Mouse (Mus musculus) hindbrain, embryonic 14.5 days (tissue): Measurements from ENCODE around the gene Ddx39. TPM values are rescaled to one million over a fixed set of nuclear protein-coding genes. Genes with fewer than 3 reads are reported as not detected.

Source experiments
- ATAC-seq: fragments of 200-750 bp; cut with Nextera tagmentation; 2 replicates; pipeline ENCODE4 v1.8.0; 2017; ENCODE audit warnings: moderate number of reproducible peaks, mild to moderate bottlenecking, moderate TSS enrichment, moderate library complexity; ENCODE audit not compliant: low FRiP score
- DNase-seq: peaks from one replicate; pipeline ENCODE4 v3.0.0-alpha.2; 2015; ENCODE audit warnings: low spot score
- H3K27ac ChIP-seq: fragments of 300-500 bp; sonication (generic); 2 replicates; pipeline ENCODE4 v1.5.1; 2014; ENCODE audit warnings: mild to moderate bottlenecking, moderate library complexity
- H3K27me3 ChIP-seq: fragments of 300-500 bp; sonication (generic); 2 replicates; pipeline ENCODE4 v1.6.1; 2014; ENCODE audit warnings: mild to moderate bottlenecking, low read length, mixed read lengths; ENCODE audit not compliant: control insufficient read depth, insufficient read depth
- H3K36me3 ChIP-seq: fragments of 300-500 bp; sonication (generic); replicated peaks from 2 replicates; pipeline ENCODE4 v1.6.1; 2014; ENCODE audit not compliant: control insufficient read depth, insufficient read depth
- H3K4me1 ChIP-seq: fragments of 300-500 bp; sonication (generic); replicated peaks from 2 replicates; pipeline ENCODE4 v1.6.1; 2014; ENCODE audit warnings: antibody characterized with exemption, low read length, mixed read lengths; ENCODE audit not compliant: control insufficient read depth, insufficient read depth
- H3K4me2 ChIP-seq: fragments of 300-500 bp; sonication (generic); replicated peaks from 2 replicates; pipeline ENCODE4 v1.6.1; 2014; ENCODE audit warnings: mild to moderate bottlenecking, moderate library complexity
- H3K4me3 ChIP-seq: fragments of 300-500 bp; sonication (generic); replicated peaks from 2 replicates; pipeline ENCODE4 v1.5.1; 2014; ENCODE audit warnings: mild to moderate bottlenecking, low read length
- H3K9ac ChIP-seq: fragments of 300-500 bp; sonication (generic); 2 replicates; pipeline ENCODE4 v1.6.1; 2014
- H3K9me3 ChIP-seq: fragments of 300-500 bp; sonication (generic); 2 replicates; pipeline ENCODE4 v1.6.1; 2016; ENCODE audit warnings: low read length; ENCODE audit not compliant: control insufficient read depth
- WGBS: fragments of 180-500 bp; shearing (Covaris S2); extraction: QIAGEN DNeasy Blood & Tissue Kit; methylation state at CpG from one replicate; pipeline ENCODE4 v1.1.7; 2014; 5-methylcytosine and 5-hydroxymethylcytosine counted together
- polyA plus RNA-seq: library from polyadenylated mRNA; unstranded; fragments of >200 nt; fragmentation: Nextera tagmentation; extraction: Ambion mirVana; gene quantifications from 2 replicates; pipeline ENCODE4 v1.2.1, GENCODE M21; 2014

Gene Ddx39
- polyA plus RNA-seq: 85.6 and 87.4 TPM in 2 replicates

DNA sequence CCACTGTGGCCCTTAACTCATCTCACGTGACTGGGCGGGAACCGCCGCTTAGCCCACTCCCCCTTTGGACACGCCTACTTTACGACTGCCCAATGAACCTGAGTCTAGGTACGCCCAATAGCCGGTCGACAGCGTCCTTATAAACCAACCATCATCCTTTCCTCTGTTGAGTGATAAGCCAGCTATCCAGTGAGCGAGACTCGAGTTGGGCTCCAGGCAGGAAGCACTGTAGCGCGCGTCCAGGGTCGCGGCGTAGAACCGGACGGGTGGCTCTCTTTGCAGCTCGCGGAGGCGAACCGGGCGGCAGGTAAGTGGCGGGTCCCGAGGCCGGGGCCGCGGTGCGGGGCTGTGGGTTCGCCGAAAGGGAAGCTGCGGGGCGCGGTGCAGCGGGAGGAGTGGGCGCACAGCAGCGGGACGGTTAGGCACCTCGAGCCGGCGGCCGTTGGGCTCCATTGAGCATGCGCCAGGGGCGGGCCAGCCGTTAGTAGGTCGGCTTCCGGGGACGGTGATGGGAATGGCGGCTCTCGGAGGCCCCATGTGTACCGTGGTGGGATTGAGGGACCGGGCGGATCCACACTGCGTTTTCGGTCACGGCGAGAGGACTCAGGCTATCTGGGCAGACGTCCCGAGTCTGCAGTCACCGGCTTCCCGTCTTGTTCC lies at the start of gene Ddx39:
TSS of gene Ddx39 (plus strand) at position 147 of the 660 bp plus-strand sequence.
- Histone ChIP-seq H3K9me3 (no peaks in the 10 kb centered on the region), H3K36me3 (peaks cover 11% of the 10 kb centered on the region), H3K27ac (peak within 1 kb of the TSS; percentile 89), H3K9ac (peak within 1 kb of the TSS; percentile 75), H3K4me2 (peak within 1 kb of the TSS; percentile 73), H3K27me3 (no peaks in the 10 kb centered on the region), H3K4me1 (peaks cover 11% of the 10 kb centered on the region), H3K4me3 (peak within 1 kb of the TSS; percentile 72)
- ATAC-seq (peak; percentile 100), DNase-seq (peak; percentile 96)
- WGBS: under 1% methylated on average over 61 of the region's 63 CpGs

DNA sequence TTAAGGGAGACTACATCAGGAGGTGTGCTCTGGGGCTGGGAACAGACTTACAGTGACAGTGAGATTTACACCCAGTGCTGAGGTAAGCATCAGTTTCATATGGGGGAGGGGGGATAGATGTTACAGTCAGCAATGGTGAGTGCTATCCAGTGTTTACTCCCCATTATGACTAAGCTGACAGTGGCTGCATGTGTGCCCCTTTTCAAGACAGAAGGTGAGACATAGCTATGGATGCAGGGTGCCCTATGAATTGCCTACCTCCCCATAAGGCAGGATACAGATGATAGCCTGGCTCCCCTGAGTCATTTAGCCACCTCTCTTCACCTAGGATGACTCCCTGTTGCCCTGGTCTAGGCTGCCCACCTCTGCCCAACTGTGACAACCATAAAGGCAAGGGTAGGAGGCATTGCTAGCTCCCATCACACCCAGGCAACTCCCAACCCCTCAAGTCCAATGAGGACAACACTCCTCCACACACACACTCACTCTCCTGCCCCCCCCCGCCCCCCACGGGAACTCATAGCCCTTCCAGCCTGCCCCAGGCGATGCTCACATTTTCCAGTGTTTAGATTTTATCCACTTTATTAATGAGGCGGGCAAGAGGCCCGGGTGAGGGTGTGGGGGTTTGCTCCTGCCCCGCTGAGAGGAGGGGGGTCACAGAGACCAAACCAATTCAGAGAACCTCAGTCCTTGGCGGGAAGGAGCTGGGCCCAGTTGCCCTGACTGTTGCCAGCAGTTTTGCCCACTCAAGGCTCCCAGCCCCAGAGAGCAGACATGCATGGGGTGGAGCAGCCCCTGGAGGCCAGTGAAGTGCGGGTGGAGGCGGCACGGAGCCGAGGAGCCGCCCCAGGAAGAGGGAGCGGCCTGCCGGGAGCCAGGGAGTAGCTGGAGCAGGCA lies 48.8 kb upstream of the Ddx39 start, which contains the start of gene Ptger1:
TSS of gene Ptger1 (plus strand) at position 710 of the 897 bp plus-strand sequence.
- ATAC-seq: no peak; the same call in 1 of the 2 replicates
- no peak for DNase-seq
- Histone ChIP-seq H3K9ac (no peak within 1 kb of the TSS; the same call in 1 of the 2 replicates), H3K36me3 (peaks cover 30% of the 10 kb centered on the region), H3K9me3 (no peaks in the 10 kb centered on the region), H3K27me3 (no peaks in the 10 kb centered on the region; the same call in 1 of the 2 replicates), H3K4me2 (no peak within 1 kb of the TSS), H3K4me1 (peaks cover 23% of the 10 kb centered on the region), H3K27ac (no peak within 1 kb of the TSS), H3K4me3 (no peak within 1 kb of the TSS)
- 37% methylated on average over 14 of the region's 14 CpGs for WGBS

DNA sequence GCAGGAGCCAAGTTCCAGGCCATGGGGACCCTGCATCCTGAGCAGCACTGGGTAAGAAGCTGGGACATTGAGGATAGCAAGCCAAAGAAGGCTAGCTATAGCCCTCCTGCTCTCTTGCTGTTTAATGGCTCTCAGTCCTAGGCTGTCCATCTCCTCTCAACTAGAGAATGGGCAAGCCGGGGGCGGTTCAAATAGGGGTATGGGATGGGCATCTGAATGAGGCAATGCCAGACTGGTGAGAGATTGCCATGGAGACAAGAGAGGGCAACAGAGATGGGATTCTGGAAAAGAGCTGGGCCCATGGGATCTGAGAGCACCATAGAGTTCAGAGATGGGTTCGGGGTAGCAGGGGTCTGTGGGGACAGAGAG lies 48.1 kb upstream of the Ddx39 start:
- ATAC-seq: no peak
- no peaks in the 10 kb centered on the region; the same call in 1 of the 2 replicates for H3K27me3 ChIP-seq

DNA sequence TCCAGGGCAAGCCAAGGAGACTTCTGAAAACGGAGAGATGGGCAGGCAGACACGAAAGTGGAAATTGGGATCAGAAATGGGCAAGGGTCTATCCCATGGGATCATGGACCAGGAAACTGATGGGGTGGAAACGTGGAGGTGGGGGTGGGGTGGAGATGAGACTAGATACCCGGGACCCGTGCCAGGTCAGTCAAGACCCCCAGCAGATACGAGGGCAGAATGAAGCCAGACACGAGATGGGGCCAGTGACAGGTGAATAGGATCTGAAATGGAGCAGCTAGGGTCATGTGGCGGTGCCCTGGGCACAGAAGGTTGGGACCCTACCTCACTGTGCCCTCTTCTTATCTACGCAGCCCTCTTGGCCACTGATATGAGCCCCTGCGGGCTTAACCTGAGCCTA lies 47.5 kb upstream of the Ddx39 start:
- WGBS: 83% methylated on average over 9 of the region's 10 CpGs
- Histone ChIP-seq H3K9ac (peak overlapping the region; percentile 49; the same call in 1 of the 2 replicates), H3K27me3 (no peaks in the 10 kb centered on the region; the same call in 1 of the 2 replicates), H3K4me1 (peaks cover 19% of the 10 kb centered on the region), H3K4me3 (no peak overlapping the region), H3K36me3 (peaks cover 43% of the 10 kb centered on the region), H3K4me2 (peak overlapping the region; percentile 51), H3K9me3 (no peaks in the 10 kb centered on the region), H3K27ac (no peak overlapping the region)
- ATAC-seq (no peak; the same call in 1 of the 2 replicates), DNase-seq (no peak)

More for the DNA sequence above, 48.1 kb upstream of the Ddx39 start:
- no peak overlapping the region for H3K4me3 ChIP-seq
- DNase-seq: no peak
- no peak overlapping the region for H3K9ac ChIP-seq
- H3K9me3 ChIP-seq: no peaks in the 10 kb centered on the region
- H3K27ac ChIP-seq: no peak overlapping the region
- no peak overlapping the region for H3K4me2 ChIP-seq
- H3K4me1 ChIP-seq: peaks cover 21% of the 10 kb centered on the region
- peaks cover 36% of the 10 kb centered on the region for H3K36me3 ChIP-seq
- 82% methylated on average over 3 of the region's 3 CpGs for WGBS

DNA sequence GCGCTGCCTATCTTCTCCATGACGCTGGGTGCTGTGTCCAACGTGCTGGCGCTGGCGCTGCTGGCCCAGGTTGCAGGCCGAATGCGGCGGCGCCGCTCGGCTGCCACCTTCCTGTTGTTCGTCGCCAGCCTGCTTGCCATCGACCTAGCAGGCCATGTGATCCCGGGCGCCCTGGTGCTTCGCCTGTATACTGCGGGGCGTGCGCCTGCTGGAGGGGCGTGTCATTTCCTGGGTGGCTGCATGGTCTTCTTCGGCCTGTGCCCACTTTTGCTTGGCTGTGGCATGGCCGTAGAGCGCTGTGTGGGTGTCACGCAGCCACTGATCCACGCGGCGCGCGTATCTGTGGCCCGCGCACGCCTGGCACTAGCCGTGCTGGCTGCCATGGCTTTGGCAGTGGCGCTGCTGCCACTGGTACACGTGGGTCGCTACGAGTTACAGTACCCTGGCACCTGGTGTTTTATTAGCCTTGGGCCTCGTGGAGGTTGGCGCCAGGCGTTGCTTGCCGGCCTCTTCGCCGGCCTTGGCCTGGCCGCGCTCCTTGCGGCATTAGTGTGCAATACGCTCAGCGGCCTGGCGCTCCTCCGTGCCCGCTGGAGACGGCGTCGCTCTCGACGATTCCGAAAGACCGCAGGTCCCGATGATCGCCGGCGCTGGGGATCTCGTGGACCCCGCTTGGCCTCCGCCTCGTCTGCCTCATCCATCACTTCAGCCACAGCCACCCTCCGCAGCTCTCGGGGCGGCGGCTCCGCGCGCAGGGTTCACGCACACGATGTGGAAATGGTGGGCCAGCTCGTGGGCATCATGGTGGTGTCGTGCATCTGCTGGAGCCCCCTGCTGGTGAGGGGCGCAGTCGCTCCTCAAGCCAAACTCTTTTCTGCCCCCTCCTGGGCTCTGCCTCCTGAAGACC lies 46.7 kb upstream of the Ddx39 start:
- peak; percentile 56 for ATAC-seq
- peak; percentile 77 for DNase-seq
- H3K9me3 ChIP-seq: no peaks in the 10 kb centered on the region
- peak overlapping the region; percentile 25 for H3K4me3 ChIP-seq
- H3K27ac ChIP-seq: peak overlapping the region; percentile 6; the same call in 1 of the 2 replicates
- peak overlapping the region; percentile 49 for H3K9ac ChIP-seq
- H3K4me2 ChIP-seq: peak overlapping the region; percentile 51
- H3K36me3 ChIP-seq: peaks cover 50% of the 10 kb centered on the region
- 23% methylated on average over 80 of the region's 80 CpGs for WGBS
- peaks cover 19% of the 10 kb centered on the region for H3K4me1 ChIP-seq
- H3K27me3 ChIP-seq: no peaks in the 10 kb centered on the region; the same call in 1 of the 2 replicates

DNA sequence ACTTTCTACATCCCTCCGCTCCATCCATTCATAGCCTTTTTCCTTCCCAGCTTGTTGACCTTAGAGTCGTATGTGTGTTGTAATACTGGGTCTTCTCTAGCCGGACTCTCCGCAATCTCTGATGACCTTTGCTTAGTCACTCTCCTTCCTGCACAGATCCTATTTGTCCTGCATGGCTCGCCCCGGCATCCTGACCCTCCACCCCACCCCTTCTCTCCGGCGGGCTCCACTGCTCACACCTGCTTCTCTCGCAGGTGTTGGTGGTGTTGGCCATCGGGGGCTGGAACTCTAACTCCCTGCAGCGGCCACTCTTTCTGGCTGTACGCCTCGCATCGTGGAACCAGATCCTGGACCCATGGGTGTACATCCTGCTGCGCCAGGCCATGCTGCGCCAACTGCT lies 46.0 kb upstream of the Ddx39 start:
- peak; percentile 2; the same call in 1 of the 2 replicates for ATAC-seq
- 81% methylated on average over 16 of the region's 16 CpGs for WGBS
- H3K9ac ChIP-seq: peak overlapping the region; percentile 49
- peaks cover 19% of the 10 kb centered on the region for H3K4me1 ChIP-seq
- H3K27me3 ChIP-seq: no peaks in the 10 kb centered on the region; the same call in 1 of the 2 replicates
- no peaks in the 10 kb centered on the region for H3K9me3 ChIP-seq
- DNase-seq: no peak
- H3K4me3 ChIP-seq: no peak overlapping the region
- peak overlapping the region; percentile 51; the same call in 1 of the 2 replicates for H3K4me2 ChIP-seq
- H3K27ac ChIP-seq: no peak overlapping the region
- peaks cover 50% of the 10 kb centered on the region for H3K36me3 ChIP-seq

DNA sequence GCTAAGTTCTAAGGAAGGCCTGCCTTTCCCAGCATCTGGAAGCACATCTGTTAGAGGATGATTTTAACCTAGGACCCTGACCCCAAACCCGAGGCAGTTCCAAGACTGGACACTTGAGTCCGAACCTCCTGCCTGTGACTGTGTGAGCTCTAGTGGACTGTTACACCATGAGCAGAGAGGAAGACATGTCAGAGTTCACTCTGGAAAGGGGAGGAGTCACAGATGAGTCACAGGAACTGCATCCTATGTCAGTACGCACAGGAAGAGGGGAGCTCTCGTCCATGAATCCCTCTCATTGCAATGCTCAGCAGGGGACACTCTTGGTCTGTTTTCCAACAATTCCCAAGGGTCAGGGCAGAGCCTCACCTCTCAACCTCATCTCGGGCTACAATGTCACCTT lies 42.0 kb upstream of the Ddx39 start:
- Histone ChIP-seq H3K27ac (no peak overlapping the region), H3K4me1 (peaks cover 4% of the 10 kb centered on the region), H3K36me3 (peaks cover 70% of the 10 kb centered on the region), H3K4me3 (no peak overlapping the region), H3K9me3 (no peaks in the 10 kb centered on the region), H3K27me3 (no peaks in the 10 kb centered on the region), H3K4me2 (no peak overlapping the region), H3K9ac (no peak overlapping the region)
- DNase-seq: no peak
- no peak for ATAC-seq
- WGBS: 54% methylated on average over 5 of the region's 5 CpGs

DNA sequence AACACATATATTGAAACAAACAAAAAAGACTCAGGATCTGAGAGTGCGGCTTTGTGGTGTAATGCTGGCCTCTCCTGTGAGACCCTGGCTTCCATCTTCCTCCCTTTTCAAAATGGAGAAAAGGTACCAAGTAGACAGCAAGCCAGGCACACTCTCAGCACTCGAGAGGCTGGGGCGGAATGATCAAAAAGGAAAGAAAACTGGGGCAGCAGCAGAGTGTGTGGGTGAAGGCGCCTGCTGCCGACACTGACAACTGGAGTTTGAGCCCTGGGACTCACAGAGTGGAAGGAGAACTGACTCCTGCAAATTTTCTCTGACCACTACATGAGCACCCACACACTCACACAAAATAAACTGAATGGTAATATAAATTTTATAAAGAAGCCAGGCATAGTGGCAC lies 40.5 kb upstream of the Ddx39 start:
- Histone ChIP-seq H3K27me3 (no peaks in the 10 kb centered on the region), H3K4me2 (no peak overlapping the region), H3K9ac (no peak overlapping the region), H3K4me1 (no peaks in the 10 kb centered on the region), H3K36me3 (peaks cover 85% of the 10 kb centered on the region), H3K4me3 (no peak overlapping the region), H3K27ac (no peak overlapping the region), H3K9me3 (no peaks in the 10 kb centered on the region)
- ATAC-seq (no peak), DNase-seq (no peak)
- WGBS: 93% methylated on average over 5 of the region's 5 CpGs
